Mouse (Mus musculus) liver, postnatal 0 days (tissue): ENCODE data around the gene Sergef.

Experiments
- CTCF ChIP-seq: sonication (generic); IDR thresholded peaks from 2 replicates; pipeline ENCODE4 v1.5.1; 2016; ENCODE audit warnings: antibody characterized with exemption, low read depth
- EP300 ChIP-seq: IDR thresholded peaks from 2 replicates; pipeline ENCODE4 v1.6.1; 2016; ENCODE audit warnings: antibody characterized with exemption, low read depth, mild to moderate bottlenecking

DNA sequence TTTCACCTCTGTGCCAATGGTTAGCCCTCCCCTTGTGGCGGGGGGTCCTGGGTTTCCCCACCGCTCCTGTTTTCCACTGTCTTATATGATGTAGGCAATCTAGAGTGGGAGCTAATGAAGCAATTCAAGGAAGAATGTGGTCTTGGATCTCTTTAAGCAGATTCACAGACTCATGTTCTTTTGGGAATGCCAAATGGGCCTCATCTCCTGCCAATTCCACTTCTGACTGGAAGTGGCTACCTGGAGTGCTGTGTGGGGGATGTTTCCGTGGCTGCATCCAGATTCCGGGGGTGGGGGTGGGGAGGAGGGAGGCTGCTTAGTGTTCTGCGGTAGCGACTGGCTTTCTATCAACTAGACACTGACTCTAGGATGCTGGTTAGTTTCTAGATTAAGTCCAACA lies 159.8 kb downstream of the Sergef start:
- no peak for TF ChIP-seq CTCF
- no peak for TF ChIP-seq EP300
